Mouse (Mus musculus): ENCODE data around the gene Idnk.

Gene Idnk

GRCm38 (mm10) chr13:58192146-58192545 is 34.7 kb downstream of the Idnk start:
- DNase-seq (ENCODE audit: low read depth in 1 of 2, low spot score in 2 of 2): no peak

- no peak for DNase-seq (ENCODE audit: low read depth in 1 of 2, low spot score in 2 of 2)
Measured at GRCm38 (mm10) chr13:58193221-58193620, 35.8 kb downstream of the Idnk start.

GRCm38 (mm10) chr13:58194908-58195307 is 37.5 kb downstream of the Idnk start:
- DNase-seq (ENCODE audit: low read depth in 1 of 2, low spot score in 2 of 2): no peak

- DNase-seq (ENCODE audit: low read depth in 1 of 2, low spot score in 2 of 2): no peak
Measured at GRCm38 (mm10) chr13:58197211-58197610, 39.8 kb downstream of the Idnk start.

GRCm38 (mm10) chr13:58197981-58198640 is 40.7 kb downstream of the Idnk start:
- no peak for DNase-seq (ENCODE audit: low read depth in 1 of 2, low spot score in 2 of 2)

- no peak for DNase-seq (ENCODE audit: low read depth in 1 of 2, low spot score in 2 of 2)
Measured at GRCm38 (mm10) chr13:58201343-58201742, 43.9 kb downstream of the Idnk start.

GRCm38 (mm10) chr13:58201908-58202307 is 44.5 kb downstream of the Idnk start:
- no peak for DNase-seq (ENCODE audit: low read depth in 1 of 2, low spot score in 2 of 2)

- no peak for DNase-seq (ENCODE audit: low read depth in 1 of 2, low spot score in 2 of 2)
Measured at GRCm38 (mm10) chr13:58202903-58203302, 45.5 kb downstream of the Idnk start.

GRCm38 (mm10) chr13:58204202-58204601 is 46.8 kb downstream of the Idnk start:
- DNase-seq (ENCODE audit: low read depth in 1 of 2, low spot score in 2 of 2): no peak

- no peak for DNase-seq (ENCODE audit: low read depth in 1 of 2, low spot score in 2 of 2)
Measured at GRCm38 (mm10) chr13:58204986-58205385, 47.5 kb downstream of the Idnk start.

- DNase-seq (ENCODE audit: low read depth in 1 of 2, low spot score in 2 of 2): no peak
Measured at GRCm38 (mm10) chr13:58206084-58206483, 48.6 kb downstream of the Idnk start.

- DNase-seq (ENCODE audit: low read depth in 1 of 2, low spot score in 2 of 2): no peak
Measured at GRCm38 (mm10) chr13:58210441-58210840, 53.0 kb downstream of the Idnk start.

- no peak for DNase-seq (ENCODE audit: low read depth in 1 of 2, low spot score in 2 of 2)
Measured at GRCm38 (mm10) chr13:58212530-58212929, 55.1 kb downstream of the Idnk start.

GRCm38 (mm10) chr13:58213801-58214200 is 56.4 kb downstream of the Idnk start:
- DNase-seq (ENCODE audit: low read depth in 1 of 2, low spot score in 2 of 2): no peak

All from monocyte, adult 2 months (primary cell).